Mouse (Mus musculus): Measurements from ENCODE around the gene Insrr. TPM values are rescaled to one million over a fixed set of nuclear protein-coding genes. Genes with fewer than 3 reads are reported as not detected.

The Insrr gene
- total RNA-seq, 2 experiments from 2014 or later = 0.24 TPM

Other genes starting within 250 kb of the Insrr start
- 10 to 100 TPM; 20.7 to 22.7 TPM for gene Arhgef11, start 179.4 kb upstream of the Insrr start, total RNA-seq (2021)
- gene Lrrc71, start 48.3 kb upstream of the Insrr start, total RNA-seq (2021) = under 1 TPM; 0.44 to 0.48 TPM
- gene Ntrk1, start 1.8 kb upstream of the Insrr start, total RNA-seq (2021) = under 1 TPM; 0.29 to 0.31 TPM
- 10 to 100 TPM; 25.5 to 32.4 TPM for gene Pear1, start 27.4 kb downstream of the Insrr start, total RNA-seq (2021)
- 1 to 10 TPM in 1 of 2 experiments, under 1 TPM in 1; 0.14 to 2.2 TPM for gene Sh2d2a, start 49.8 kb downstream of the Insrr start, total RNA-seq (2021)
- gene Prcc, start 88.7 kb downstream of the Insrr start, total RNA-seq (2021) = 10 to 100 TPM; 47.8 to 49.3 TPM
- gene Hdgf, start 109.4 kb downstream of the Insrr start, total RNA-seq (2021) = 10 to 100 TPM; 88.2 to 91.9 TPM
- gene Mrpl24, start 122.6 kb downstream of the Insrr start, total RNA-seq (2021) = 10 to 100 TPM; 65.8 to 71.0 TPM
- 10 to 100 TPM; 15.7 TPM for gene Isg20l2, start 133.4 kb downstream of the Insrr start, total RNA-seq (2021)
- gene Rrnad1, start 133.8 kb downstream of the Insrr start, total RNA-seq (2021) = 1 to 10 TPM; 6.9 to 8.5 TPM
- gene Crabp2, start 151.7 kb downstream of the Insrr start, total RNA-seq (2021) = under 1 TPM; 0.31 to 0.56 TPM
- gene Nes, start 174.1 kb downstream of the Insrr start, total RNA-seq (2021) = 10 to 100 TPM; 32.5 to 39.0 TPM
- under 1 TPM; 0.15 to 0.29 TPM for gene Bcan, start 203.3 kb downstream of the Insrr start, total RNA-seq (2021)
- gene Hapln2, start 230.6 kb downstream of the Insrr start, total RNA-seq (2021) = not detected
- 1 to 10 TPM; 6.6 to 9.0 TPM for gene Gpatch4, start 246.2 kb downstream of the Insrr start, total RNA-seq (2021)